Mouse (Mus musculus): Measurements from ENCODE around the gene 4933427I04Rik.
A peak's percentile ranks its signal among the peaks of the same experiment; 100 is the strongest.

4933427I04Rik gene

GRCm38 (mm10) chr4:123859379-123859778, at the start of gene 4933427I04Rik:
4933427I04Rik (plus strand) TSS chr4:123859679.
- DNase-seq (ENCODE audit: low spot score) = no peak

- no peak for DNase-seq (ENCODE audit: low spot score)
Observed at GRCm38 (mm10) chr4:123810475-123811295, 48.8 kb upstream of the 4933427I04Rik start.

- no peak for DNase-seq (ENCODE audit: low spot score)
Observed at GRCm38 (mm10) chr4:123812525-123812924, 47.0 kb upstream of the 4933427I04Rik start.

- DNase-seq (ENCODE audit: low spot score) = no peak
Observed at GRCm38 (mm10) chr4:123814030-123814501, 45.4 kb upstream of the 4933427I04Rik start.

- no peak for DNase-seq (ENCODE audit: low spot score)
Observed at GRCm38 (mm10) chr4:123819093-123819610, 40.3 kb upstream of the 4933427I04Rik start.

- DNase-seq (ENCODE audit: low spot score) = no peak
Observed at GRCm38 (mm10) chr4:123842126-123842525, 17.4 kb upstream of the 4933427I04Rik start.

GRCm38 (mm10) chr4:123856888-123857287, 2.6 kb upstream of the 4933427I04Rik start:
- no peak for DNase-seq (ENCODE audit: low spot score)

GRCm38 (mm10) chr4:123858090-123858489, 1.4 kb upstream of the 4933427I04Rik start:
- no peak for DNase-seq (ENCODE audit: low spot score)

- DNase-seq (ENCODE audit: low spot score) = no peak
Observed at GRCm38 (mm10) chr4:123859803-123860202, 324 bp downstream of the 4933427I04Rik start.

- no peak for DNase-seq (ENCODE audit: low spot score)
Observed at GRCm38 (mm10) chr4:123860621-123861020, 1.1 kb downstream of the 4933427I04Rik start.

- DNase-seq (ENCODE audit: low spot score) = no peak
Observed at GRCm38 (mm10) chr4:123893726-123894125, 34.2 kb downstream of the 4933427I04Rik start.

GRCm38 (mm10) chr4:123894295-123894694, 34.8 kb downstream of the 4933427I04Rik start:
- DNase-seq (ENCODE audit: low spot score) = no peak

GRCm38 (mm10) chr4:123898696-123899095, 39.2 kb downstream of the 4933427I04Rik start:
- DNase-seq (ENCODE audit: low spot score) = no peak

- DNase-seq (ENCODE audit: low spot score) = no peak
Observed at GRCm38 (mm10) chr4:123903432-123903831, 44.0 kb downstream of the 4933427I04Rik start.

- DNase-seq (ENCODE audit: low spot score) = peak; percentile 99
Observed at GRCm38 (mm10) chr4:123904333-123905125, 45.0 kb downstream of the 4933427I04Rik start, which contains the start of gene Mycbp. Mycbp (plus strand) TSS chr4:123904832.

- DNase-seq (ENCODE audit: low spot score) = no peak
Observed at GRCm38 (mm10) chr4:123905126-123905668, 45.7 kb downstream of the 4933427I04Rik start.

- DNase-seq (ENCODE audit: low spot score) = no peak
Observed at GRCm38 (mm10) chr4:123911503-123911902, 52.0 kb downstream of the 4933427I04Rik start.

- no peak for DNase-seq (ENCODE audit: low spot score)
Observed at GRCm38 (mm10) chr4:123912431-123912830, 53.0 kb downstream of the 4933427I04Rik start.
